Mouse (Mus musculus): ENCODE data around the gene Fgfr2. TPM values are rescaled to one million over a fixed set of nuclear protein-coding genes. Genes with fewer than 3 reads are reported as not detected.

Gene Fgfr2
- total RNA-seq, 1 experiment: 37.5 TPM

GRCm38 (mm10) chr7:130165408-130165807 is 2957.7 kb downstream of the Fgfr2 start:
- Histone ChIP-seq H3K27ac (ENCODE audit: insufficient read depth, low read depth, low read length, poor library complexity, severe bottlenecking) (no peak overlapping the region), H3K4me1 (ENCODE audit: control insufficient read depth in 2 of 2, insufficient read depth in 2 of 2, low read length in 2 of 2, poor library complexity in 1 of 2) (peaks cover 0 to 2% of the 10 kb centered on the region in 2 experiments; a peak in 1 of 4 replicates), H3K9ac (ENCODE audit: insufficient read depth, low read depth, low read length, poor library complexity, severe bottlenecking) (no peak overlapping the region), H3K9me3 (ENCODE audit: control insufficient read depth, insufficient read depth, low read depth, low read length) (no peaks in the 10 kb centered on the region), H3K36me3 (ENCODE audit: control insufficient read depth, insufficient read depth, low read length, poor library complexity, severe bottlenecking) (no peaks in the 10 kb centered on the region; the same call in none of the 2 replicates), H3K4me3 (ENCODE audit: insufficient read depth in 1 of 2, low read depth in 1 of 2, low read length in 2 of 2, poor library complexity in 1 of 2, severe bottlenecking in 1 of 2) (no peak overlapping the region)
- no peak for DNase-seq (ENCODE audit: low read depth, low spot score)
- in situ Hi-C loops (cut with MboI; ENCODE audit: low sequenced_read_pairs in 2 of 2, unreplicated experiment in 2 of 2): no loop called here
- TF ChIP-seq MAFK (IDR thresholded peaks at IDR 0.05; ENCODE audit: insufficient read depth, low read depth, low read length) (no peak), CHD2 (IDR thresholded peaks at IDR 0.05; ENCODE audit: low read depth, low read length) (no peak), ZC3H11A (IDR thresholded peaks at IDR 0.05; ENCODE audit: borderline replicate concordance, low read depth, low read length) (no peak), ZNF384 (IDR thresholded peaks at IDR 0.05; ENCODE audit: low read depth, low read length) (no peak), HCFC1 (IDR thresholded peaks at IDR 0.05; ENCODE audit: borderline replicate concordance, insufficient read depth, low read length) (no peak)

- H3K27ac ChIP-seq (ENCODE audit: insufficient read depth, low read depth, low read length, poor library complexity, severe bottlenecking): no peak overlapping the region
- in situ Hi-C loops (cut with MboI; ENCODE audit: low sequenced_read_pairs in 2 of 2, unreplicated experiment in 2 of 2): no loop called here
- no peaks in the 10 kb centered on the region; the same call in none of the 2 replicates for H3K36me3 ChIP-seq (ENCODE audit: control insufficient read depth, insufficient read depth, low read length, poor library complexity, severe bottlenecking)
- H3K9ac ChIP-seq (ENCODE audit: insufficient read depth, low read depth, low read length, poor library complexity, severe bottlenecking): no peak overlapping the region
- peaks cover 0 to 2% of the 10 kb centered on the region in 2 experiments; a peak in 1 of 4 replicates for H3K4me1 ChIP-seq (ENCODE audit: control insufficient read depth in 2 of 2, insufficient read depth in 2 of 2, low read length in 2 of 2, poor library complexity in 1 of 2)
- no peak for DNase-seq (ENCODE audit: low read depth, low spot score)
- H3K9me3 ChIP-seq (ENCODE audit: control insufficient read depth, insufficient read depth, low read depth, low read length): no peaks in the 10 kb centered on the region
- no peak overlapping the region for H3K4me3 ChIP-seq (ENCODE audit: insufficient read depth in 1 of 2, low read depth in 1 of 2, low read length in 2 of 2, poor library complexity in 1 of 2, severe bottlenecking in 1 of 2)
- TF ChIP-seq CHD2 (IDR thresholded peaks at IDR 0.05; ENCODE audit: low read depth, low read length) (no peak), MAFK (IDR thresholded peaks at IDR 0.05; ENCODE audit: insufficient read depth, low read depth, low read length) (no peak), ZC3H11A (IDR thresholded peaks at IDR 0.05; ENCODE audit: borderline replicate concordance, low read depth, low read length) (no peak), ZNF384 (IDR thresholded peaks at IDR 0.05; ENCODE audit: low read depth, low read length) (no peak), HCFC1 (IDR thresholded peaks at IDR 0.05; ENCODE audit: borderline replicate concordance, insufficient read depth, low read length) (no peak)
These were observed 2960.4 kb downstream of the Fgfr2 start for GRCm38 (mm10) chr7:130162718-130163117.

- H3K9me3 ChIP-seq (ENCODE audit: control insufficient read depth, insufficient read depth, low read depth, low read length): no peaks in the 10 kb centered on the region
- TF ChIP-seq ZNF384 (IDR thresholded peaks at IDR 0.05; ENCODE audit: low read depth, low read length) (no peak), ZC3H11A (IDR thresholded peaks at IDR 0.05; ENCODE audit: borderline replicate concordance, low read depth, low read length) (no peak), CHD2 (IDR thresholded peaks at IDR 0.05; ENCODE audit: low read depth, low read length) (no peak), MAFK (IDR thresholded peaks at IDR 0.05; ENCODE audit: insufficient read depth, low read depth, low read length) (no peak), HCFC1 (IDR thresholded peaks at IDR 0.05; ENCODE audit: borderline replicate concordance, insufficient read depth, low read length) (no peak)
- DNase-seq (ENCODE audit: low read depth, low spot score): no peak
- H3K4me1 ChIP-seq (ENCODE audit: control insufficient read depth in 2 of 2, insufficient read depth in 2 of 2, low read length in 2 of 2, poor library complexity in 1 of 2): no peaks in the 10 kb centered on the region
- no peak overlapping the region for H3K27ac ChIP-seq (ENCODE audit: insufficient read depth, low read depth, low read length, poor library complexity, severe bottlenecking)
- H3K9ac ChIP-seq (ENCODE audit: insufficient read depth, low read depth, low read length, poor library complexity, severe bottlenecking): no peak overlapping the region
- H3K36me3 ChIP-seq (ENCODE audit: control insufficient read depth, insufficient read depth, low read length, poor library complexity, severe bottlenecking): no peaks in the 10 kb centered on the region; the same call in 1 of the 2 replicates
- no peak overlapping the region for H3K4me3 ChIP-seq (ENCODE audit: insufficient read depth in 1 of 2, low read depth in 1 of 2, low read length in 2 of 2, poor library complexity in 1 of 2, severe bottlenecking in 1 of 2)
- in situ Hi-C loops (cut with MboI; ENCODE audit: low sequenced_read_pairs in 2 of 2, unreplicated experiment in 2 of 2): no loop called here
These were observed 2961.6 kb downstream of the Fgfr2 start for GRCm38 (mm10) chr7:130161581-130161980.

- Histone ChIP-seq H3K27ac (ENCODE audit: insufficient read depth, low read depth, low read length, poor library complexity, severe bottlenecking) (no peak overlapping the region), H3K4me1 (ENCODE audit: control insufficient read depth in 2 of 2, insufficient read depth in 2 of 2, low read length in 2 of 2, poor library complexity in 1 of 2) (no peaks in the 10 kb centered on the region), H3K9me3 (ENCODE audit: control insufficient read depth, insufficient read depth, low read depth, low read length) (no peaks in the 10 kb centered on the region), H3K4me3 (ENCODE audit: insufficient read depth in 1 of 2, low read depth in 1 of 2, low read length in 2 of 2, poor library complexity in 1 of 2, severe bottlenecking in 1 of 2) (no peak overlapping the region), H3K9ac (ENCODE audit: insufficient read depth, low read depth, low read length, poor library complexity, severe bottlenecking) (no peak overlapping the region), H3K36me3 (ENCODE audit: control insufficient read depth, insufficient read depth, low read length, poor library complexity, severe bottlenecking) (no peaks in the 10 kb centered on the region; the same call in 1 of the 2 replicates)
- in situ Hi-C loops (cut with MboI; ENCODE audit: low sequenced_read_pairs in 2 of 2, unreplicated experiment in 2 of 2): no loop called here
- no peak for TF ChIP-seq MAFK (IDR thresholded peaks at IDR 0.05; ENCODE audit: insufficient read depth, low read depth, low read length)
- no peak for TF ChIP-seq ZC3H11A (IDR thresholded peaks at IDR 0.05; ENCODE audit: borderline replicate concordance, low read depth, low read length)
- no peak for TF ChIP-seq CHD2 (IDR thresholded peaks at IDR 0.05; ENCODE audit: low read depth, low read length)
- DNase-seq (ENCODE audit: low read depth, low spot score): no peak
These were observed 2964.3 kb downstream of the Fgfr2 start for GRCm38 (mm10) chr7:130158845-130159244.
